Mouse (Mus musculus) forebrain, embryonic 16.5 days (tissue): ENCODE measurements around the gene Ifih1. TPM values are rescaled to one million over a fixed set of nuclear protein-coding genes. Genes with fewer than 3 reads are reported as not detected.

Experiments used
- ATAC-seq: fragments of 200-750 bp; cut with Nextera tagmentation; 2 replicates; pipeline ENCODE4 v1.8.0; 2017; ENCODE audit warnings: mild to moderate bottlenecking, moderate library complexity
- H3K27ac ChIP-seq: fragments of 300-500 bp; sonication (generic); 2 replicates; pipeline ENCODE4 v1.5.1; 2014; ENCODE audit warnings: low read length, control low read depth
- H3K27me3 ChIP-seq: fragments of 300-500 bp; sonication (generic); replicated peaks from 2 replicates; pipeline ENCODE4 v1.6.1; 2014; ENCODE audit warnings: low read length; ENCODE audit not compliant: control insufficient read depth, insufficient read depth
- H3K36me3 ChIP-seq: fragments of 300-500 bp; sonication (generic); 2 replicates; pipeline ENCODE4 v1.6.1; 2014; ENCODE audit not compliant: control insufficient read depth, insufficient read depth
- H3K4me1 ChIP-seq: fragments of 300-500 bp; sonication (generic); replicated peaks from 2 replicates; pipeline ENCODE4 v1.6.1; 2014; ENCODE audit warnings: low read length; ENCODE audit not compliant: control insufficient read depth, insufficient read depth
- H3K4me2 ChIP-seq: fragments of 300-500 bp; sonication (generic); 2 replicates; pipeline ENCODE4 v1.6.1; 2014; ENCODE audit warnings: mild to moderate bottlenecking, low read length, control low read depth
- H3K4me3 ChIP-seq: fragments of 300-500 bp; sonication (generic); replicated peaks from 2 replicates; pipeline ENCODE4 v1.5.1; 2014; ENCODE audit warnings: mild to moderate bottlenecking, low read length, control low read depth
- H3K9ac ChIP-seq: fragments of 300-500 bp; sonication (generic); replicated peaks from 2 replicates; pipeline ENCODE4 v1.6.1; 2014; ENCODE audit warnings: low read depth, low read length, control low read depth
- H3K9me3 ChIP-seq: fragments of 300-500 bp; sonication (generic); 2 replicates; pipeline ENCODE4 v1.6.1; 2016; ENCODE audit warnings: low read length; ENCODE audit not compliant: control insufficient read depth
- WGBS: fragments of 180-500 bp; shearing (Covaris S2); extraction: QIAGEN DNeasy Blood & Tissue Kit; methylation state at CpG from one replicate; pipeline ENCODE4 v1.1.7; 2014; 5-methylcytosine and 5-hydroxymethylcytosine counted together
- polyA plus RNA-seq: library from polyadenylated mRNA; unstranded; fragments of >200 nt; fragmentation: Nextera tagmentation; extraction: Ambion mirVana; gene quantifications from 2 replicates; pipeline ENCODE4 v1.2.1, GENCODE M21; 2015

The Ifih1 gene
- polyA plus RNA-seq, 1 experiment from 2014 or later, result 1.2 TPM

DNA sequence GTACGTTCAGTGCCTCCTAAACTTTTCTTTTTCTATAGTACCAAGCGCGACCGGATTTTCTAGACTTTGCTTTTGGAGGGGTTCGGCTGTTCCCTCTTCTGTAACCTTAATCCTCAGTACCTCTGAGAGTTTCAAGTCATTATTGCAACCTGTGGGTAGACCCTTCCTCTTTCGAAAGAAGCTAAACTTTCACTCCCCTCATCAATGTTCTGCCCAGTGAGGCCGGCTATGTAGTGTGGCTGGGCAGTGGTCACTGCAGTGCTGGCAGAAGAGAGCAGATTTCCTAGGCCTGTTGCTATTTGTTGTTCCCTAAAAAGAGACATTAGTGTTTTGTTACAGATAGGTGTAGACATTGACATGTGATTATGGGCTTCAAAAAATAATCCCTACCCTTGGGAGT is 18.8 kb upstream of the Ifih1 start:
- Histone ChIP-seq H3K4me2 (peak overlapping the region; percentile 95), H3K36me3 (no peaks in the 10 kb centered on the region), H3K9me3 (no peaks in the 10 kb centered on the region), H3K4me1 (peaks cover 5% of the 10 kb centered on the region), H3K4me3 (0 out of 2 replicates have a peak overlapping the region, but pooled peaks have one; percentile 8), H3K27ac (no peak overlapping the region), H3K9ac (no peak overlapping the region), H3K27me3 (no peaks in the 10 kb centered on the region)
- 65% methylated on average over 7 of the region's 7 CpGs for WGBS
- no peak for ATAC-seq

DNA sequence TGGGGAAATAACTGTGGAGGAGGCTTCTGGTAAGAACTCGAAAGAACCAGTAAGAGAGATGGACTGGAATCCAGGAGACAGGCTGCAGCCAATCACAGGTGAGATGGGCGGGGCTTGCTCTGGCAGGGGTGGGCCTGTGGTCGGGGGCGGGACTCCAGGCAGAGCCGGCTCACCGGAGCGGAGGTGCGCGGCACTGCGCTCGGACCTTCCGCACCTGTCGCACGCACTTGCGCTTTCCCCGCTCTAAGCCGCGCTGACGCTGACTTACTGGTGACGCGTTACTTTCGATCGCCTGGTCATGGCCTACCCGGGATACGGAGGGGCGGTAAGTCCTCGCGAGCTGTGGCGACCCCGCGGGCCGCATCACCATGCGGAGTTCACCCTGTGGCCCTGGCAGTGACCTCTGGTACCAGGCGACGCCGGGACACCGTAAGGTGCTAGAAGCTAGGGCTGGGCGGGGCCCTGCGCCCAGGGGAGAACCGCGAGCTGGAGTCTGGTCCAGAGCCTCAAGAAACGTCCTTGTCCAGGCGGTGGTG is 18.1 kb upstream of the Ifih1 start, which contains the start of gene Gca:
Gene Gca, plus strand, starts transcription at position 151 of the 536 bp plus-strand sequence.
- peak; percentile 96 for ATAC-seq
- Histone ChIP-seq H3K4me1 (peaks cover 5% of the 10 kb centered on the region), H3K27me3 (no peaks in the 10 kb centered on the region), H3K9ac (peak within 1 kb of the TSS; percentile 75), H3K9me3 (no peaks in the 10 kb centered on the region), H3K4me3 (peak within 1 kb of the TSS; percentile 80), H3K4me2 (peak within 1 kb of the TSS; percentile 95), H3K36me3 (no peaks in the 10 kb centered on the region), H3K27ac (no peak within 1 kb of the TSS)
- WGBS, result under 1% methylated on average over 43 of the region's 43 CpGs

DNA sequence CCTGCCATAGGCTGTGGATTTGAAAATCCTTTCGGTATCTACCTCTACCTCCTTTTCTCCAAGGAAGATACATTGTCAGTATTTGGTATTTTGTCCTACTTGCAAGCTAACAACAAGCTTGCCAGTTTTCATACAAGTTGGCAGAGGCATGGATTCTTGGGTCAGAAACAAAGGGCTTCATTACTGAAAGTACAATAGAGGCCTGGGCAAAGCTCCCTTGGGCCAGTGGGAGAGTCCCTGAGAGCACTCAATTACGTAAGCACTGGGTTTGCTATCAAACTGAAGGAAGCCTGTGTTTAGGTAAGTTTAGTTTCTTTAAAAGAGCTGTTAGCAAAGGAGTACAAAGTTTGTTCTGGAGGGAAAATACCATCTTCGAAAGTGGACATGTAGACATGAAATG is 16.5 kb upstream of the Ifih1 start:
- 50% methylated on average over 3 of the region's 3 CpGs for WGBS
- no peak for ATAC-seq

DNA sequence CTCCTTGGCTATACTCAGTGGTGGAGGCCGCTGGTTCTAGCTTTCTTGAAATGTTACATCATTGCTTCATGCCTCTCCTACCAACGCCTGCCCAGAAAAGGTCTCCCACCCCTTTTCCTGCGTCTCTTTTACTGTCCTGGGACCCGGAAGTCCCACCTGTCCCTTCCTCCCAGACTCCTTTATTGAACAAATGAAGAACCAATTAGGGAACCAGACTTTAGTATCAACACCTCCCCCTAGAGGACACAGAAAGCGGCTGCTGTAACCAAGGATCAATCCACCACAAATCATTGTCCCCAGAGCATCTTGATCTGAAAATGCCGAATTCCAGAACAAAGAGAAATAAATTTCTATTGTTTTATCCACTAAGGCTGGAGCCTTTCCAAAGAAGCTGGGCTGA is 14.5 kb upstream of the Ifih1 start:
- no peak overlapping the region for H3K4me3 ChIP-seq
- peaks cover 5% of the 10 kb centered on the region for H3K4me1 ChIP-seq
- no peak overlapping the region for H3K4me2 ChIP-seq
- H3K9ac ChIP-seq, result no peak overlapping the region
- no peaks in the 10 kb centered on the region for H3K27me3 ChIP-seq
- H3K27ac ChIP-seq, result no peak overlapping the region
- no peaks in the 10 kb centered on the region for H3K36me3 ChIP-seq
- H3K9me3 ChIP-seq, result no peaks in the 10 kb centered on the region
- ATAC-seq, result no peak
- 50% methylated on average over 6 of the region's 6 CpGs for WGBS

More for the DNA sequence above, 16.5 kb upstream of the Ifih1 start:
- no peaks in the 10 kb centered on the region for H3K36me3 ChIP-seq
- H3K27ac ChIP-seq, result no peak overlapping the region
- H3K27me3 ChIP-seq, result no peaks in the 10 kb centered on the region
- H3K4me2 ChIP-seq, result no peak overlapping the region
- no peaks in the 10 kb centered on the region for H3K9me3 ChIP-seq
- no peak overlapping the region for H3K4me3 ChIP-seq
- H3K9ac ChIP-seq, result no peak overlapping the region
- peaks cover 5% of the 10 kb centered on the region for H3K4me1 ChIP-seq

DNA sequence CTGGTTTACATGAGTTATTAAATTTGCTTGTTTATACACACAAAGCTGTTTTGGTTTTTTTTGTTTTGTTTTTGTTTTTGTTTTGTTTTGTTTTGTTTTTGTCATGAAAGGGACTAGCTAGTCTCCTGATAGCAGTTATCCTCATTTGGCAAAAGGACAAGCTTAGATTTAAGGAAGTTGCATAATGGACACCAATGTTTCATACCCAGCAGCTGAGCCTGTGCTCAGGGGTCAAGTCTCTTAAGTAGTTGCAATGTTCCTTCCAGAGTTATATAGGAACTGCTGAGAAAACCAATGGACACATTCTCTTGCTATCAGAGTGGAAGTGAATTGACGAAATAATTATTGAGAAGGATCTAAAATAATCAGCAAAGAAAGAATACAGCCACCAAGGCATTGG is 10.0 kb upstream of the Ifih1 start:
- H3K36me3 ChIP-seq, result no peaks in the 10 kb centered on the region
- no peaks in the 10 kb centered on the region for H3K27me3 ChIP-seq
- H3K4me1 ChIP-seq, result no peaks in the 10 kb centered on the region
- no peak for ATAC-seq
- H3K4me3 ChIP-seq, result no peak overlapping the region
- H3K9me3 ChIP-seq, result no peaks in the 10 kb centered on the region
- WGBS, result 83% methylated on average over 1 of the region's 1 CpGs
- no peak overlapping the region for H3K4me2 ChIP-seq
- H3K27ac ChIP-seq, result no peak overlapping the region
- H3K9ac ChIP-seq, result no peak overlapping the region

DNA sequence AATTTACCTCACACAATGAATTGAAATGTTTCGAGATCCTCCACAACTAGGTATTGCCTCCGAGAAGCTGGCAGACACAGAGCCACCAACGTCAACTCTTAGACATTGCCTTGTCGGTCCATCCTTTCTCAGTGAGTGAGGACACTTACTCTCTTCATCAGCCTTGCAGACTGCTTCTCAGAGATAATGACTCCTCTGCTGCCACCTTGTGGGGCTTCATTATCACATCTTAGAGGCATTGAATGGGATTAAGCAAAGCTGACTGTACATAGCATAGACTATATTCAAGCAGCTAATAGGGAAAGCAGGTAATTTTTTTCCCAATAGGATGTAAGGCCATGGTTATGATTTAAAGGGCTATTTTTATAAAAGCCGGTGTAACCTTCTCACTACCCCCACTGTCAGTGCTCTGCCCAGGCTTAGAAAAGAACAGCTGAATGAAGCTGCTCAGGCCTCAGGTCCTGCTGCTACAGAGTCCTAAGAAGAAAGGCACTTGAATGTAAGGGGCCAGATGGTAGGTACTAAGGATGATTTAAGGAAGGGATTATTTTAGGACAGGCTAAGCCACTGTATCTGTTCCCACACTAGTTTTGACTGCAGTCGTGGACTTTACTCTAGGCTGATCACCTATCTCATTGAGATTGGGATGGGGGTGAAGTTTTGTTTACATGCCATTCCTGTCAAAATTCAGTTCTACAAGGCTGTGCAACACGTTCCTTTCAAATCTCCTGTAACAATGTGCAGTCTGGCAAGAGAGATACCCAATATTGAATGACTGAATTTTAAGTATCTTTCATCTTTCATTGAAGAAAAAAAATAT is 8.7 kb upstream of the Ifih1 start:
- no peak overlapping the region for H3K27ac ChIP-seq
- H3K4me2 ChIP-seq, result no peak overlapping the region
- ATAC-seq, result peak; percentile 93
- H3K27me3 ChIP-seq, result no peaks in the 10 kb centered on the region
- no peaks in the 10 kb centered on the region for H3K4me1 ChIP-seq
- no peaks in the 10 kb centered on the region for H3K36me3 ChIP-seq
- no peak overlapping the region for H3K4me3 ChIP-seq
- WGBS, result 49% methylated on average over 7 of the region's 7 CpGs
- no peak overlapping the region for H3K9ac ChIP-seq
- H3K9me3 ChIP-seq, result no peaks in the 10 kb centered on the region

DNA sequence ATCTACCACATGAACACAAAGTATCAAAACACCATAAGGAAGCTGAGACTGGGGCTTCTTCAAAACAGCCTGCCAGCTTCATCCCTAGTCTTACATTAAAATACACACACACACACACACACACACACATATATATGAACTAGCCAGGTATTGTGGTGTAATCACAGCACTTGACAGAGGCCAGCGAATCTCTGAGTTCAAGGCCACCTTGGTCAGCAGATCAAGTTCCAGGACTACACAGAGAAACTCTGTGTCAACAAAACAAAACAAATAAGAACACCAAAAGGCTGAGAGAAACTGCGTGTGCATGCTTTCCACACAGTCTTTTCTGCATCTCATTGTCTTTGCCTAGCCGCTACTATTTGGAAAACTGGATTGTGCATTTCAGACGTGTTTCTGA is 6.4 kb upstream of the Ifih1 start:
- no peak overlapping the region for H3K9ac ChIP-seq
- no peak for ATAC-seq
- no peak overlapping the region for H3K4me3 ChIP-seq
- H3K4me1 ChIP-seq, result no peaks in the 10 kb centered on the region; the same call in 1 of the 2 replicates
- WGBS, result 78% methylated on average over 4 of the region's 4 CpGs
- no peak overlapping the region for H3K4me2 ChIP-seq
- no peaks in the 10 kb centered on the region for H3K27me3 ChIP-seq
- H3K27ac ChIP-seq, result no peak overlapping the region
- H3K36me3 ChIP-seq, result no peaks in the 10 kb centered on the region
- H3K9me3 ChIP-seq, result no peaks in the 10 kb centered on the region

DNA sequence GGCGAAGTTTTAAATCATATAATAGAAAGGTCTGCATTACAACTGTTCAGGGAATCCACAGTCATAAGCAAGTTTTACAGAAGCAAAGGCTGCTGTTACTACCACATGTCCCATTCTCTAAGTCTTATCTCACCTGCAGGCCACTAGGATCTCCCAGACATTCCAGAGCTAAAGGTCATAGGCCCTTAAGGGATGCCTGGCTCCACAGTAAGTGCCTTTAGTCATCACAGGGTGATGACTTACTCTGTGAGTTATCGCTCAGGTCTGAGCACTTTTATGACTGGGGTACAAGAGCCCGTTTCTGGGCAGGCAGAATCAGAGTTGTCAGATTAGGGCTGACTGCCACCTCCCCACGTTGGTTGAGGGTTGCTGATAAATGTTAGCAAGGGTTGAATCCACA is 5.8 kb upstream of the Ifih1 start:
- Histone ChIP-seq H3K27me3 (no peaks in the 10 kb centered on the region), H3K4me2 (no peak overlapping the region), H3K4me1 (peaks cover 5% of the 10 kb centered on the region), H3K36me3 (no peaks in the 10 kb centered on the region), H3K27ac (no peak overlapping the region), H3K9me3 (no peaks in the 10 kb centered on the region), H3K4me3 (no peak overlapping the region), H3K9ac (no peak overlapping the region)
- ATAC-seq, result no peak
- WGBS, result 85% methylated on average over 4 of the region's 4 CpGs

DNA sequence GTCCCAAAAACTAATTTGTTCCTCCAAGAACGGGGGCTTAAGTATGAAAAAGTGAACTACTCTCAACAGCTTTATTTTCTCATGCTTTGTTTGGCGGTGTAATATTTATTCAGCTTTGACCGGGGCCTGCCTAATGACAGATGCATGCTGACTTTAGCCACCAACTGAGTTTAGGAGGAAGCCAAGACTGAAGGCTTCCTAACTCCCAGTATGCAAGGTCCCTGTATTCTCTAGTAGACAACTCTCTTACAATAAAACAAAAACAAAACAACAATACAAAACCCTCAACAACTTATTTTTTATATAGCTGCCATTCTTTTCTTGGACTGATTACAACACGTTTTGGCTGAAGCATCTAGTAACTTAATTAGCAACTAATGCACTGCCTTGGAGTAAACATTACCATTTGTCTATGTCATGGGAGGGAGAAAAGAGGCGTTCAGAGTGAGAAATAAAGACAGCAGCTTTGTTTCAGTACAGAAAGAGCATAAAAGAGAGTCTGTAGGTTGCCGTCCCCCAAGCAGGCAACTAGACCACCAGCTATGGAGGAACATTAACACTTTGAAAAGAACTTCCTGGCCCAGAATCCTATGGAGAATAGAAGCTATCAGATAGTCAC is 725 bp upstream of the Ifih1 start:
- Histone ChIP-seq H3K27me3 (no peaks in the 10 kb centered on the region), H3K36me3 (no peaks in the 10 kb centered on the region), H3K4me1 (peaks cover 22% of the 10 kb centered on the region), H3K9ac (no peak overlapping the region), H3K27ac (no peak overlapping the region), H3K4me2 (peak overlapping the region; percentile 87), H3K4me3 (peak overlapping the region; percentile 50), H3K9me3 (no peaks in the 10 kb centered on the region)
- 4% methylated on average over 6 of the region's 6 CpGs for WGBS
- ATAC-seq, result 0 out of 2 replicates have a peak, but pooled peaks have one; percentile 1
